20 mouse cellular contexts compared by ENCODE assay signal in the genomic region with DNA sequence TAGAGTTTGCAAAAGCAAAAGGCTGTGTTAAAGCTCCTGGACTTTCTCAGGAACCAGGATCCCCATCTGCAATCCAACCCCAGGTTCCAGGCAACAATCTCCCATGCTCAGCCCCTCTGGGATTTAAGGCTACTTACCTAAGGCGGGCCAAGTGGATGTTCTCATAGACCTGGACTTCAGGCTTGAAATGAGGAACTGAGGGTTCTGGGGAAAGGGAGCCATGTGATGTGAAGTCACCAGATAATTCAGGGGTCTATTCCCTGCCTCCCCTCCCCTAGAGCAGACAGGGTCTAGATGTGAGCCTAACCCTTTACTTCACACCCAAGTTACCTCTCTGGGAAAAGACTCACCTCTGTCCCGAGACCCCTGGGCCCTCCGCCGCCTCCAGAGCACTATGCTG. TPM values are rescaled to one million over a fixed set of nuclear protein-coding genes. Genes with fewer than 3 reads are reported as not detected.
A peak's percentile ranks its signal among the peaks of the same experiment; 100 is the strongest.
DNase-seq lines count a peak whose midpoint lies in the region; ATAC-seq and TF ChIP-seq lines count a peak whose summit lies in the region.
"Had no signal": no experiment of that assay in that cellular context is flagged by ENCODE, and none has a peak within 500 bp of the region (broad histone marks: within the 10 kb centered on the region; RNA-seq: fewer than 3 reads in every experiment).

No protein-coding gene starts in this region.

- TF ChIP-seq EP300 in liver, embryonic 14.5 days (IDR thresholded peaks at IDR 0.05; ENCODE audit: low read depth) = no peak

- no peak overlapping the region for H3K4me2 ChIP-seq in intestine, postnatal 0 days (replicated peaks; ENCODE audit: low read depth)
- no peak overlapping the region for H3K4me2 ChIP-seq in intestine, embryonic 15.5 days (replicated peaks)
- no peak overlapping the region for H3K4me2 ChIP-seq in neural tube, embryonic 13.5 days
- H3K4me2 ChIP-seq in neural tube, embryonic 15.5 days = no peak overlapping the region
- H3K4me2 ChIP-seq in liver, embryonic 14.5 days (ENCODE audit: low read depth) = peak overlapping the region; percentile 66
- H3K4me2 ChIP-seq: limb, embryonic 12.5 days; lung, embryonic 15.5 days had no signal

- H3K9ac ChIP-seq in intestine, postnatal 0 days (ENCODE audit: low read depth, low read length) = no peak overlapping the region
- H3K9ac ChIP-seq in intestine, embryonic 15.5 days = no peak overlapping the region
- H3K9ac ChIP-seq in neural tube, embryonic 13.5 days = 0 out of 2 replicates have a peak overlapping the region, but pooled peaks have one; percentile 8
- H3K9ac ChIP-seq in neural tube, embryonic 15.5 days (replicated peaks) = no peak overlapping the region
- H3K9ac ChIP-seq in liver, embryonic 14.5 days (replicated peaks) = no peak overlapping the region
- H3K9ac ChIP-seq: limb, embryonic 12.5 days; lung, embryonic 15.5 days had no signal

- no peaks in the 10 kb centered on the region for H3K27me3 ChIP-seq in intestine, postnatal 0 days (replicated peaks; ENCODE audit: control insufficient read depth, insufficient read depth, low read length)
- no peaks in the 10 kb centered on the region for H3K27me3 ChIP-seq in intestine, embryonic 15.5 days (replicated peaks)
- no peaks in the 10 kb centered on the region for H3K27me3 ChIP-seq in neural tube, embryonic 13.5 days
- H3K27me3 ChIP-seq in neural tube, embryonic 15.5 days (replicated peaks) = no peaks in the 10 kb centered on the region
- no peaks in the 10 kb centered on the region for H3K27me3 ChIP-seq in liver, embryonic 14.5 days (ENCODE audit: control insufficient read depth, insufficient read depth, low read length)

- H3K9me3 ChIP-seq in intestine, postnatal 0 days (ENCODE audit: control insufficient read depth) = no peaks in the 10 kb centered on the region
- no peaks in the 10 kb centered on the region for H3K9me3 ChIP-seq in intestine, embryonic 15.5 days
- H3K9me3 ChIP-seq in neural tube, embryonic 13.5 days = no peaks in the 10 kb centered on the region
- no peaks in the 10 kb centered on the region for H3K9me3 ChIP-seq in neural tube, embryonic 15.5 days (replicated peaks)
- H3K9me3 ChIP-seq in liver, embryonic 14.5 days (ENCODE audit: control insufficient read depth, low read length) = no peaks in the 10 kb centered on the region
- H3K9me3 ChIP-seq: forebrain, embryonic 10.5 days; limb, embryonic 12.5 days; lung, embryonic 15.5 days; midbrain, embryonic 10.5 days had no signal

- H3K27ac ChIP-seq in intestine, postnatal 0 days (ENCODE audit: low read depth, low read length) = 0 out of 2 replicates have a peak overlapping the region, but pooled peaks have one; percentile 41
- H3K27ac ChIP-seq in intestine, embryonic 15.5 days = no peak overlapping the region
- H3K27ac ChIP-seq in neural tube, embryonic 13.5 days (replicated peaks) = no peak overlapping the region
- H3K27ac ChIP-seq in neural tube, embryonic 15.5 days (replicated peaks) = no peak overlapping the region
- no peak overlapping the region for H3K27ac ChIP-seq in liver, embryonic 14.5 days
- H3K27ac ChIP-seq: forebrain, embryonic 10.5 days; limb, embryonic 12.5 days; lung, embryonic 15.5 days; midbrain, embryonic 10.5 days had no signal

- no peak overlapping the region for H3K4me3 ChIP-seq in intestine, postnatal 0 days (ENCODE audit: low read depth, low read length)
- H3K4me3 ChIP-seq in intestine, embryonic 15.5 days (replicated peaks) = no peak overlapping the region
- H3K4me3 ChIP-seq in neural tube, embryonic 13.5 days = no peak overlapping the region
- no peak overlapping the region for H3K4me3 ChIP-seq in neural tube, embryonic 15.5 days (replicated peaks)
- H3K4me3 ChIP-seq in liver, embryonic 14.5 days (ENCODE audit: insufficient read depth in 1 of 2, low read depth in 2 of 2, low read length in 2 of 2) = no peak overlapping the region
- H3K4me3 ChIP-seq: forebrain, embryonic 10.5 days; limb, embryonic 12.5 days; lung, embryonic 15.5 days; midbrain, embryonic 10.5 days had no signal

- WGBS in intestine, postnatal 0 days = 89% methylated on average over 4 of the region's 4 CpGs
- 80% methylated on average over 4 of the region's 4 CpGs for WGBS in intestine, embryonic 15.5 days
- WGBS in neural tube, embryonic 13.5 days = 82% methylated on average over 4 of the region's 4 CpGs
- WGBS in neural tube, embryonic 15.5 days = 78% methylated on average over 4 of the region's 4 CpGs
- WGBS in liver, embryonic 14.5 days (ENCODE audit: insufficient replicate concordance) = 81% methylated on average over 4 of the region's 4 CpGs

- no peak for TF ChIP-seq CTCF in intestine, postnatal 0 days (IDR thresholded peaks at IDR 0.05; ENCODE audit: low read depth)
- TF ChIP-seq CTCF in liver, embryonic 14.5 days (IDR thresholded peaks at IDR 0.05; ENCODE audit: low read depth) = no peak

- H3K36me3 ChIP-seq in intestine, postnatal 0 days (ENCODE audit: control insufficient read depth, insufficient read depth) = no peaks in the 10 kb centered on the region
- no peaks in the 10 kb centered on the region for H3K36me3 ChIP-seq in intestine, embryonic 15.5 days
- H3K36me3 ChIP-seq in neural tube, embryonic 13.5 days = no peaks in the 10 kb centered on the region
- H3K36me3 ChIP-seq in neural tube, embryonic 15.5 days = no peaks in the 10 kb centered on the region
- no peaks in the 10 kb centered on the region for H3K36me3 ChIP-seq in liver, embryonic 14.5 days (replicated peaks; ENCODE audit: control insufficient read depth, insufficient read depth, low read depth)
- H3K36me3 ChIP-seq: forebrain, embryonic 10.5 days; limb, embryonic 12.5 days; lung, embryonic 15.5 days; midbrain, embryonic 10.5 days had no signal

- peaks cover 11% of the 10 kb centered on the region; the same call in 1 of the 2 replicates for H3K4me1 ChIP-seq in intestine, postnatal 0 days (replicated peaks; ENCODE audit: control insufficient read depth, insufficient read depth, low read length)
- H3K4me1 ChIP-seq in intestine, embryonic 15.5 days (replicated peaks) = peaks cover 30% of the 10 kb centered on the region
- H3K4me1 ChIP-seq in neural tube, embryonic 13.5 days (replicated peaks) = peaks cover 18% of the 10 kb centered on the region
- peaks cover 15% of the 10 kb centered on the region for H3K4me1 ChIP-seq in neural tube, embryonic 15.5 days
- peaks cover 16 to 32% of the 10 kb centered on the region in 2 experiments for H3K4me1 ChIP-seq in liver, embryonic 14.5 days (replicated peaks; ENCODE audit: control insufficient read depth in 2 of 2, insufficient read depth in 2 of 2, low read length in 1 of 2)

- ATAC-seq in intestine, postnatal 0 days = no peak
- ATAC-seq in intestine, embryonic 15.5 days = no peak
- no peak for ATAC-seq in neural tube, embryonic 13.5 days (ENCODE audit: low read depth)
- ATAC-seq in neural tube, embryonic 15.5 days (ENCODE audit: low FRiP score) = no peak
- no peak for ATAC-seq in liver, embryonic 14.5 days (ENCODE audit: insufficient read depth)
- ATAC-seq: forebrain, embryonic 16.5 days had no signal

- no peak for DNase-seq in liver, embryonic 14.5 days (ENCODE audit: low read depth in 3 of 3, low spot score in 3 of 3)
- no peak for DNase-seq in Muller cell, postnatal 12 days (ENCODE audit: inconsistent ontology term)
- DNase-seq in lung, postnatal 36 days = no peak
- DNase-seq: adrenal gland, postnatal 25 days; cerebellum, postnatal 10 days; gastrocnemius, postnatal 10 days; heart, postnatal 14 days; kidney, adult 8-10 months; kidney, postnatal 10 days; lung, postnatal 4 days had no signal

RNA-seq across cellular contexts. Expression of a gene that starts 2.8 kb away (rescaled TPM):
- 3.8 and 4.9 TPM in 2 replicates for polyA plus RNA-seq in intestine, postnatal 0 days (2015; fragmentation: Nextera tagmentation; extraction: Ambion mirVana)
- polyA plus RNA-seq in intestine, embryonic 15.5 days (2015; fragmentation: Nextera tagmentation; extraction: Ambion mirVana) = 5.8 and 5.9 TPM in 2 replicates
- 0.95 and 1.8 TPM in 2 replicates for polyA plus RNA-seq in neural tube, embryonic 13.5 days (2015; fragmentation: Nextera tagmentation; extraction: Ambion mirVana)
- 0.74 and 2.8 TPM in 2 replicates for polyA plus RNA-seq in neural tube, embryonic 15.5 days (2015; fragmentation: Nextera tagmentation; extraction: Ambion mirVana)
- 0.95 and 1.2 TPM in 2 replicates for polyA plus RNA-seq in liver, embryonic 14.5 days (2012; rRNA removed)
- polyA plus RNA-seq in liver, embryonic 14.5 days (2014; fragmentation: Nextera tagmentation; extraction: Ambion mirVana) = 0.28 and 0.77 TPM in 2 replicates
- polyA plus RNA-seq: embryonic facial prominence, embryonic 11.5 days had no signal

RNA-seq across cellular contexts. Expression of a gene that starts 4.0 kb away (rescaled TPM):
- polyA plus RNA-seq in intestine, postnatal 0 days (2015; fragmentation: Nextera tagmentation; extraction: Ambion mirVana) = 2.2 TPM in 2 replicates
- polyA plus RNA-seq in intestine, embryonic 15.5 days (2015; fragmentation: Nextera tagmentation; extraction: Ambion mirVana) = 1.9 and 2.6 TPM in 2 replicates
- polyA plus RNA-seq in neural tube, embryonic 13.5 days (2015; fragmentation: Nextera tagmentation; extraction: Ambion mirVana) = 0.46 and 0.55 TPM in 2 replicates
- 0.65 and 1.3 TPM in 2 replicates for polyA plus RNA-seq in neural tube, embryonic 15.5 days (2015; fragmentation: Nextera tagmentation; extraction: Ambion mirVana)
- polyA plus RNA-seq in liver, embryonic 14.5 days (2012; rRNA removed) = 0.08 and 0.32 TPM in 2 replicates
- polyA plus RNA-seq in liver, embryonic 14.5 days (2014; fragmentation: Nextera tagmentation; extraction: Ambion mirVana) = not detected in 2 replicates
- polyA plus RNA-seq: forebrain, embryonic 10.5 days had no signal

RNA-seq across cellular contexts. Expression of a gene that starts 4.7 kb away (rescaled TPM):
- polyA plus RNA-seq in intestine, postnatal 0 days (2015; fragmentation: Nextera tagmentation; extraction: Ambion mirVana) = not detected in 2 replicates
- 0.24 and 0.33 TPM in 2 replicates for polyA plus RNA-seq in intestine, embryonic 15.5 days (2015; fragmentation: Nextera tagmentation; extraction: Ambion mirVana)
- 0.44 and 0.68 TPM in 2 replicates for polyA plus RNA-seq in neural tube, embryonic 13.5 days (2015; fragmentation: Nextera tagmentation; extraction: Ambion mirVana)
- polyA plus RNA-seq in neural tube, embryonic 15.5 days (2015; fragmentation: Nextera tagmentation; extraction: Ambion mirVana) = 0.32 TPM in 1 of 2 replicates, not detected in the other
- 4.1 and 5.1 TPM in 2 replicates for polyA plus RNA-seq in liver, embryonic 14.5 days (2012; rRNA removed)
- 5.0 and 6.3 TPM in 2 replicates for polyA plus RNA-seq in liver, embryonic 14.5 days (2014; fragmentation: Nextera tagmentation; extraction: Ambion mirVana)
- polyA plus RNA-seq: forebrain, embryonic 16.5 days had no signal

RNA-seq across cellular contexts. Expression of a gene that starts 8.4 kb away (rescaled TPM):
- polyA plus RNA-seq in intestine, postnatal 0 days (2015; fragmentation: Nextera tagmentation; extraction: Ambion mirVana) = 101 and 103 TPM in 2 replicates
- polyA plus RNA-seq in intestine, embryonic 15.5 days (2015; fragmentation: Nextera tagmentation; extraction: Ambion mirVana) = 92.1 and 96.4 TPM in 2 replicates
- polyA plus RNA-seq in neural tube, embryonic 13.5 days (2015; fragmentation: Nextera tagmentation; extraction: Ambion mirVana) = 98.2 and 104 TPM in 2 replicates
- 110 TPM in 2 replicates for polyA plus RNA-seq in neural tube, embryonic 15.5 days (2015; fragmentation: Nextera tagmentation; extraction: Ambion mirVana)
- polyA plus RNA-seq in liver, embryonic 14.5 days (2012; rRNA removed) = 29.1 and 30.0 TPM in 2 replicates
- 42.3 and 44.3 TPM in 2 replicates for polyA plus RNA-seq in liver, embryonic 14.5 days (2014; fragmentation: Nextera tagmentation; extraction: Ambion mirVana)

RNA-seq across cellular contexts. Expression of a gene that starts 14.7 kb away (rescaled TPM):
- polyA plus RNA-seq in intestine, postnatal 0 days (2015; fragmentation: Nextera tagmentation; extraction: Ambion mirVana) = 0.13 and 0.17 TPM in 2 replicates
- 0.23 and 0.35 TPM in 2 replicates for polyA plus RNA-seq in intestine, embryonic 15.5 days (2015; fragmentation: Nextera tagmentation; extraction: Ambion mirVana)
- 0.28 and 0.38 TPM in 2 replicates for polyA plus RNA-seq in neural tube, embryonic 13.5 days (2015; fragmentation: Nextera tagmentation; extraction: Ambion mirVana)
- 0.17 and 0.24 TPM in 2 replicates for polyA plus RNA-seq in neural tube, embryonic 15.5 days (2015; fragmentation: Nextera tagmentation; extraction: Ambion mirVana)
- 2.3 and 2.6 TPM in 2 replicates for polyA plus RNA-seq in liver, embryonic 14.5 days (2012; rRNA removed)
- 4.0 and 6.6 TPM in 2 replicates for polyA plus RNA-seq in liver, embryonic 14.5 days (2014; fragmentation: Nextera tagmentation; extraction: Ambion mirVana)
- polyA plus RNA-seq: forebrain, embryonic 16.5 days had no signal
